Mouse (Mus musculus) erythroid progenitor cell, adult 5-6 weeks (primary cell): ENCODE measurements around the gene Gabpb2. TPM values are rescaled to one million over a fixed set of nuclear protein-coding genes. Genes with fewer than 3 reads are reported as not detected.

Experiments
- ATAC-seq: replicated peaks from 2 replicates; pipeline ENCODE4 v1.8.0; 2016; ENCODE audit warnings: moderate number of reproducible peaks, mild to moderate bottlenecking, moderate TSS enrichment, inconsistent platforms; ENCODE audit not compliant: poor library complexity, low FRiP score, severe bottlenecking
- total RNA-seq, 2 experiments: library from RNA; stranded (forward) in 1 of 2; stranded (reverse) in 1 of 2; fragments of 150-400 nt in 1 of 2; fragments of 186-747, 209-891 nt in 1 of 2; gene quantifications; 2 replicates each; pipeline versions ENCODE4 v1.2.3 to v1.2.4; 2015 to 2017; ENCODE audit warnings: low replicate concordance in 2 of 2

Gene Gabpb2
- total RNA-seq (2015; ENCODE audit: low replicate concordance) (98.9 and 104 TPM in 2 replicates), total RNA-seq (2017; ENCODE audit: low replicate concordance) (157 and 160 TPM in 2 replicates)

DNA sequence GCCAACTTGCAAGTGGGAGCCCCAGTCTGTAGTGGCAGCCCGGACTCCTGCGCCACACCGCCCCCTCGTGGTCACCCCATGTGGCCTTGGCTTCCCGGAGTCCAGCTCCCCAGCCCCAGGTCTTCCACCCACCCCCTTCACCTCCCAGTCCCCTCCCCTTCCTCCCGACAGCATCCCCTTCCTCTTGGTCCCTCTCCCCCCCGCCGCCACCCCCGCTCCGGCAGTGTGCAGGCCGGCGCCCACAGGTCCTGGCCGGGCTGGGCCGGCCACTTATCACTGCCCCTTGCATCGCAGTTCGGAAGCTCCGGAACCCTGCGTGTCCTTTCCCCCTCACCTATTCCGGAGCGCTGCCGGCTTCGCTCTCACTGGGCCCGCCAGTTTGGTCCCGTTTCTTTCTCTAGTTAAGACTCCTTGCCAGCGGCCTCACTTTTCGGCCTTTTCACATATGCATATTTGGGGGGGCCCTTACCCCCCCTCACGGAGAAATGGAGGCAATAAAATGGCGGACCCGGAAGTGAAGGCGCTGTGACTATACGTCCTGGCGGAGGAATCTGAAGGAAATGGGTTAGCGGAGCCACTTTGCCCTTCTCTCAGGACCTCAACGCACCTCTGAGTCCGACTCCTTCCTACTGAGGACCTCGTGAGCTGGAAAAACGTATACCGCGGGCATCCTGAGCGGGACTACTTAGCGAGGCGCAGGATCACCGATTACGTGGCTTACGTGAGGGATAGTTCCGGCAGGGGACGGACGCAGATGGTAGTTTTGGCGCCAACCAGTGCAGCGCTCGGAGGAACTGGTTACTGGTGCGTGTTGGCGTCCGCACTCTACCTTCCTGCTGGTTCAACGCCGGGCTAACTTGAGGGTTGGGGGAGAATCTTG is at the start of gene Gabpb2:
Gene Gabpb2, minus strand, starts transcription at position 662 of the 880 bp plus-strand sequence.
- ATAC-seq = peak; percentile 94

GRCm38 (mm10) chr3:95266052-95266451 is 48.3 kb upstream of the Gabpb2 start:
- no peak for ATAC-seq

GRCm38 (mm10) chr3:95264724-95265123 is 47.0 kb upstream of the Gabpb2 start:
- no peak for ATAC-seq

DNA sequence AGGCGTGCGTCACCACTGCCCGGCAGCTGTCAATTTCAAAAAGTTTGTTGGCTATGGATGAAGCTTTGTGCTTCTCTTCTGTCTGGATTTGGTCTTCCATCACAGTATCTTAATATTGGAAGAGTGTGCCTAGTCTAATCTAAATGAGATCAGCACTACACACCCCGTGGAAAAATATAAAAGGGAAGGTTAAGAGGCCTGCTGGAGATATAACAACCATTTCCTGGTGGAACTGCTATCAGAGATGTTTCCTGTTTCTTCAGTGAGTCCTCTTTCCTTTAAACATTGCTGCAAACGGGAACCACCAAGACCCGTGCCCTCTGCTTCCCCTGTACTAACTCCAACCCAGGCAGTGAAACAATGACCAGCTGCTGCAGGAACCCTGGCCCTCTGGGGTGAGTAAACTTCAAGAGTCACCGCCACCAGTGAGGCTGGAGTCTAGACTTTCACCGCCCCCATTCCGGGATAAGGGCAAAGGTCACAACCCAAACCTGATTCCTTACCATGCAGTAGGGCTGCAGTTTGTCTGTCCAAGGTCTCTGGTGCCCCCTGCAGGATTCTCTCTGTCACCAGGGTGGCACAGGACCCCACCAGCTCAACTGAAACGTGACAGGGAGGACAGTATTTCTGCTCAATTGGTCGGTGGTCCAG is 45.5 kb upstream of the Gabpb2 start:
- peak; percentile 89 for ATAC-seq

DNA sequence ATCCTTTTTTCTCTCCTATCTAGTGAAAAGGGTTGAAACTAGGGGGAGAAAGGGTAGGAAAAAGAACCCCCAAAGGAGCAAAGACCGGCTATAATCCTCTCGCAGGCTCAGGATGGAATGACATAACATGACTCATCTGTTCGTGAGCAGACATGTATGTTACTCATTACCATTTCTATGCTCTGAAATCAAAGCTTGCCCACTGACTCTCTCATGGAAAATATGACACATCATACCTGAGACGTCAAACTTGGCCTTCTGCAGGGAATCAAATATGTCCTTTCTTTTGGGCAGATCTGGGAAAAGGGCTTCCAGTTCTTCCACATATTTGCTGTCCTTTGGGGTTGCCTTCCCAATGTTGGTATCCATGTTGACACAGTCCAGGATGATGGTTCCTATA is 44.3 kb upstream of the Gabpb2 start:
- no peak for ATAC-seq

DNA sequence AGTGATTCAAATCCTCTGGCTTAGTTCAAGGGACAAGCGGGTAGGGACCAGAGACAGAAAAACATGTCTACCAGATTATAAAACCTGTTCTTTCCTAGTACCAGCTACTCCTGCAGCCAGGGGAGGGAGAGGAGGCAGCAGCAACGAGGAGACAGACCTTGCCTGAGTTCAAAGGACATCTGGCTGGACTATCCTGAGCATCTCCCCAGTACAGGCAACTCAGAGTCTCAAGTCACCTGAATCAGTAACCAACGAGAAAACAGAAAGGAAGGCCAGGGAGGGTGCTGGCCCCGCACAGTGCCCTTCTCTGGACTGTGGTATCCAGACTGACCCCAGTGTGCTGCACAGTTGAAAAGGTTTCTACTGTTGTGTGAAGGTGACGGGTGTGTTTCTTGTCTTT is 39.2 kb upstream of the Gabpb2 start:
- no peak for ATAC-seq

GRCm38 (mm10) chr3:95250783-95251424 is 33.2 kb upstream of the Gabpb2 start, which contains the start of gene Bnipl:
Gene Bnipl, minus strand, starts transcription at chr3:95251193.
- ATAC-seq = no peak

GRCm38 (mm10) chr3:95250361-95250760 is 32.6 kb upstream of the Gabpb2 start:
- ATAC-seq = no peak

DNA sequence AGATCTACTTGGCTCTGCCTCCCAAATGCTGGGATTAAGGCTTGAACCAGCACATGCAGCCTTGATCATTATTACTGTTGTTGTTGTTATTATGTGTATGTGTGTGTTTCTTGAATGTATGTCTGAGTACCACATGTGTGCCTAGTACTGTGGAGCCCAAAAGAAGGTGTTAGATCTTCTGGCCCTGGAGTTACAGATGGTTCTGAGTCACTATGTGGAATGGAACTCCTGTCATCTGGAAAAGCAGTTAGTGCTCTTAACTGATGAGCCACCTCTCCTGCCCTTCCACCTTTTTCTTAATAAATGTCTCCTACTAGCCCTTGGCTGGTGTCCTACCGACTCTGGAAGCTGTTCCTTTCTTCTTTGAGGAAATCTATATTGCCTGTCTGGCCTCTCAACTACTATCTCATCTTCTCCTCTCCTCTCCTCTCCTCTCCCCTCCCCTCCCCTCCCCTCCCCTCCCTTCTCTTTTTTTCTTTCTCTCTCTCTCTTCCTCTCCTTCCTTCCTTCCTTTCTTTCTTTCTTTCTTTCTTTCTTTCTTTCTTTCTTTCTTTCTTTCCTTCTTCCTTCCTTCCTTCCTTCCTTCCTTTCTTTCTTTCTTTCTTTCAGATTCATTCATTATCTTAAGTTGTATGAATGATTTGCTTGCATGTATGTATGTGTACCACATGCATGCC is 30.1 kb upstream of the Gabpb2 start:
- ATAC-seq = no peak

GRCm38 (mm10) chr3:95246465-95247231 is 28.9 kb upstream of the Gabpb2 start:
- peak; percentile 88 for ATAC-seq

DNA sequence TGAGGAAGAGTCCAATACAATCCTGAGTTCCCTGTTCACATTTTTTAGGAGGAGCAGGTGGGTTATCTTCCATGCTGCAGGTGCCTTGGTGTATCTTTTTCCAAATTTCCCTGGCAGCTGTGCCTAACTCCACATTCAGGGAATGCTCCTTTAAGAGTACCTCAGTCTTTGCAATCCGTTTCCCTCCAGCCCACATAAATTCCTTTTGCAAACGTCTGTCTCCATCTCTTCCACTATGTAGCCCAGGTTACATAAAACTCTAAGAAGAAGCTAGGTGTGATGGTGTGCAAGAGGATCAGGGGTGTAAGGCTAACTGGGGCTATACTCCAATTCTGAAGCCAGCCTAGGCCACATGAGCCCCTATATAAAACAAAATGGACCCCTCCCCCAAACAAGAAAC is 25.4 kb upstream of the Gabpb2 start:
- no peak for ATAC-seq

DNA sequence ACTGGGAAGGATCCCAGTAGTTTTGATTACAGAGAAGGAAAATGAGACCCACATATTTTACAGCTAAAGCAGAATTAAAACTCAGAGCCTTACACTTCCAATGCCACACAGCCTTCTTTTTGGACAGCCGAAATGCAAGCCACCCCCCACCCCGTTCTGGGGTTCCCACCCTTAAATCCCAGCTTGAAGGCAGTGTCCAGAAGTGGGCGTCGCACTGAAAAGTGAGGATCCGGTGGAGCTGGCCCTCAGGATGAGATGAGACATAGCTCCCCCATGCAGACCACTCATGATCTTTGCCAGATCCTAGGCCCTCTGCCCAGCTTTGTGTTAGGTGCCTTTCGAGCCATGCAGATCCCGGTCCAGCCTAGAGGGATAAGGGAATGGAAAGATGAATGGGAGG is 23.8 kb upstream of the Gabpb2 start, which contains the start of gene Gm128:
Gene Gm128, minus strand, starts transcription at position 101 of the 400 bp plus-strand sequence.
- ATAC-seq = no peak

DNA sequence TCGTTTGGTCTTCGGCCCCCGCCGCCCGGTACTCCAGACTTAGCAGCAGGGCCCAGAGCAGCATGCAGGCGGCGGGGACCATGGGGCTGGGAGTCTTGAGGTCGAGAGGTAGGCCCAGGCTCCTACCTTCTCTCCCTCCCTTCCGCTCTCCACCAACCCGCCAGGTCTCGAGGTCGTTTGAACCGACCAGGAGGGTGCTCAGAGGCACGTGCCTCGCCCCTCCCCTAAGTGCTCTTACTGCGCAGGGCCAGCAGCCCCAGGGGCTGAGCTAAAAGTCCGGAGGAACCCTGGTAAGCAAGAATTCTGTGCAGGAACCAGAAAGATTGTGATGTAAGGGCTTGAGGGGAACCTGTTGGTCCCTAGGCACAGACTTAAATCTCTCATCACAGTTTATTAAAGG is 23.2 kb upstream of the Gabpb2 start:
- no peak for ATAC-seq

- no peak for ATAC-seq
Observed at GRCm38 (mm10) chr3:95239971-95240370, 22.3 kb upstream of the Gabpb2 start.

DNA sequence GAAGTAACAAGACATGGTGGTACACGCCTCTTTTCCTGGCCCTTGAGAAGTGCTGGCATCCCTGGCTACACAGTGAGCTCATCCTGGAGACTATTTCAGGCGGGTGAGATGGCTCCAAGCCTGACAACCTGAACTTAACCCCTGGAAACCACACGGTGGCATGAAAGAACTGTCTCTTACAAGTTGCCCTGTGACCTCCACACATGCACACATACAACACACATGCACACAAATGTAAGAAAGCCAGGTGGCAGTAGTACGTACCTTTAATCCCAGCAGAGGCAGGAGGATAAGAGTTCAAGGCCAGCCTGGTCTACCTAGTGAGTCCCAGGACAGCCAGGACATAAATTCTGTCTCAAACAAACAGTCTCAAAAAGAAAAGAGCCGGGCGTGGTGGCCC is 21.3 kb upstream of the Gabpb2 start:
- no peak for ATAC-seq

GRCm38 (mm10) chr3:95237541-95238099 is 19.9 kb upstream of the Gabpb2 start:
- no peak for ATAC-seq

- ATAC-seq = no peak
Observed at GRCm38 (mm10) chr3:95235386-95236301, 17.9 kb upstream of the Gabpb2 start.
